14 mouse cellular contexts compared by ENCODE assay signal in the genomic region with DNA sequence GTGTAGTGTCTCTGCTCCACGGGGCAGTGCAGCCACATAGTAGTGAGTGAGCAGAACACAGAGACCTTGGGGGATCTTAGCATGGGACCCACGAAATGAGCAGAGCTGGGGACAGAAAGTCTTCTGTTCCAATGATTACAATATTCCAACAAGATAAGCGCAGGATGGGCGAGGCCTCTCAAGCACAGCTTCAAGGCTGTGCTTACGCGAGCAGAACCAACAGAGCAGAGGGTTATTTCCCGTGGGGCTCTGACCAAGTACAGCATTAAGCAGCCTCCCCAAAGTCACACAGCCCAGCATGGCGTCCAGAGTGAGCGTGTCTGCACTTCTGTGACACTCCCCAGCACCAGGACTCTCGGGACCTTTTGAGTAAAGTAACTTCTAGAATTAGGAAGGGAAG. TPM values are rescaled to one million over a fixed set of nuclear protein-coding genes. Genes with fewer than 3 reads are reported as not detected.
A peak's percentile ranks its signal among the peaks of the same experiment; 100 is the strongest.
DNase-seq lines count a peak whose midpoint lies in the region.
"Had no signal": no experiment of that assay in that cellular context is flagged by ENCODE, and none has a peak within 500 bp of the region (broad histone marks: within the 10 kb centered on the region; RNA-seq: fewer than 3 reads in every experiment).

No protein-coding gene starts in this region.

- intact Hi-C loops in heart, postnatal 10 days (cut with DNase I), result no loop called here

- no peaks in the 10 kb centered on the region for H3K27me3 ChIP-seq in splenic B cell, adult 2 months (ENCODE audit: control insufficient read depth, insufficient read depth, low read length, poor library complexity, severe bottlenecking)
- H3K27me3 ChIP-seq: limb, embryonic 15.5 days had no signal

- DNase-seq in heart, adult 9 months (ENCODE audit: low spot score in 2 of 2), result peak; percentile 26 to 38
- DNase-seq in heart, postnatal 10 days, result no peak
- DNase-seq in 3T3-L1 (ENCODE audit: low read depth, low spot score), result peak; percentile 32
- DNase-seq in B cell, adult 2 months, result peak; percentile 2 to 5
- peak; percentile 23 for DNase-seq in splenic B cell, adult 2 months (ENCODE audit: low read depth, low spot score)
- no peak for DNase-seq in Muller cell, postnatal 12 days (ENCODE audit: inconsistent ontology term)
- DNase-seq in spleen, postnatal 14 days (ENCODE audit: low spot score in 2 of 2), result no peak
- DNase-seq: cerebellum, postnatal 14 days; kidney, adult 11 months; kidney, postnatal 25 days; layer of hippocampus, adult 9-11 months; lung, postnatal 14 days; thymus, postnatal 14 days had no signal

- no peaks in the 10 kb centered on the region for H3K36me3 ChIP-seq in splenic B cell, adult 2 months (ENCODE audit: control insufficient read depth, insufficient read depth, low read length, poor library complexity, severe bottlenecking)
- H3K36me3 ChIP-seq: limb, embryonic 15.5 days had no signal

RNA-seq across cellular contexts. Expression of a gene that starts 24.7 kb away (rescaled TPM):
- total RNA-seq in heart, postnatal 10 days (2021), result 10 to 100 TPM; 11.3 to 15.8 TPM

Comparison
In these comparisons a context has a peak if more than half of its experiments do, and no peak if none do; other contexts are left out.
1. DNase-seq: peak in heart, adult 9 months (2 of 2), 3T3-L1 (single experiment), B cell, adult 2 months (2 of 2) and splenic B cell, adult 2 months (single experiment); none in heart, postnatal 10 days (0 of 2), Muller cell, postnatal 12 days (single experiment) and spleen, postnatal 14 days (0 of 2).